Mouse (Mus musculus): ENCODE data around the gene Dnajc6. TPM values are rescaled to one million over a fixed set of nuclear protein-coding genes. Genes with fewer than 3 reads are reported as not detected.

Dnajc6 gene
- total and polyA plus RNA-seq, 3 experiments = 15.0 to 20.2 TPM; not detected in 1

GRCm38 (mm10) chr4:101648745-101649144 is 152.3 kb downstream of the Dnajc6 start:
- Histone ChIP-seq H3K27me3 (ENCODE audit: control insufficient read depth in 1 of 2, insufficient read depth in 2 of 2, low read length in 2 of 2) (no peaks in the 10 kb centered on the region), H3K36me3 (ENCODE audit: control insufficient read depth in 1 of 2, insufficient read depth in 2 of 2, low read length in 2 of 2) (peaks cover 2 to 44% of the 10 kb centered on the region in 2 experiments), H3K9ac (ENCODE audit: control insufficient read depth, low read depth, low read length, poor library complexity, severe bottlenecking) (peak overlapping the region; percentile 91), H3K4me3 (ENCODE audit: control insufficient read depth in 1 of 2, insufficient read depth in 1 of 2, low read depth in 2 of 2, low read length in 2 of 2) (peak overlapping the region; percentile 24 to 90), H3K4me1 (ENCODE audit: control insufficient read depth in 1 of 2, insufficient read depth in 2 of 2, low read length in 2 of 2) (peaks cover 19 to 36% of the 10 kb centered on the region in 2 experiments), H3K79me2 (ENCODE audit: control insufficient read depth, insufficient read depth, low read length, poor library complexity) (peaks cover 43% of the 10 kb centered on the region), H3K27ac (ENCODE audit: control insufficient read depth, low read depth, low read length) (peak overlapping the region; percentile 97), H3K9me3 (replicated peaks; ENCODE audit: insufficient read depth, low read length) (no peaks in the 10 kb centered on the region)
- DNase-seq (ENCODE audit: low read depth, low spot score) = peak; percentile 84
- no peak for TF ChIP-seq CHD1 (IDR thresholded peaks at IDR 0.05; ENCODE audit: low read depth, low read length)
- TF ChIP-seq USF2 (IDR thresholded peaks at IDR 0.05; ENCODE audit: borderline replicate concordance in 1 of 2, insufficient read depth in 1 of 2, low read depth in 1 of 2, low read length in 2 of 2) = no peak
- TF ChIP-seq MAFK (IDR thresholded peaks at IDR 0.05; ENCODE audit: borderline replicate concordance, low read depth, low read length) = no peak
- TF ChIP-seq KAT2A (conservative IDR thresholded peaks at IDR 0.05; ENCODE audit: low read depth, low read length) = no peak
- 0 out of 2 replicates have a peak, but pooled peaks have one; percentile 63 for TF ChIP-seq MYC (IDR thresholded peaks at IDR 0.05; ENCODE audit: low read depth, low read length)
- TF ChIP-seq JUND (IDR thresholded peaks at IDR 0.05; ENCODE audit: low read depth, low read length) = no peak; the same call in 1 of the 2 replicates
- TF ChIP-seq SIN3A (IDR thresholded peaks at IDR 0.05; ENCODE audit: low read length) = peak; percentile 85
- TF ChIP-seq NRF1 (IDR thresholded peaks at IDR 0.05; ENCODE audit: insufficient read depth, low read depth, low read length, poor library complexity, severe bottlenecking) = no peak
- TF ChIP-seq POLR2A (IDR thresholded peaks at IDR 0.05; ENCODE audit: control insufficient read depth in 1 of 2, insufficient read depth in 1 of 2, low read depth in 1 of 2, low read length in 2 of 2, poor library complexity in 1 of 2) = 0 out of 4 replicates have a peak, but pooled peaks of 1 of the 2 experiments have one; percentile 16
- TF ChIP-seq HCFC1 (IDR thresholded peaks at IDR 0.05; ENCODE audit: low read depth, low read length) = no peak
- TF ChIP-seq TCF12 (IDR thresholded peaks at IDR 0.05; ENCODE audit: low read depth, low read length) = peak; percentile 97
- no peak for TF ChIP-seq RAD21 (IDR thresholded peaks at IDR 0.05; ENCODE audit: low read depth, low read length)
- no peak for TF ChIP-seq POLR2AphosphoS5 (IDR thresholded peaks at IDR 0.05; ENCODE audit: borderline replicate concordance, low read depth, low read length)
- TF ChIP-seq POLR2AphosphoS2 (IDR thresholded peaks at IDR 0.05; ENCODE audit: low read length) = 0 out of 2 replicates have a peak, but pooled peaks have one; percentile 60
- peak; percentile 71 for TF ChIP-seq TAL1 (IDR thresholded peaks at IDR 0.05; ENCODE audit: low read length)
- no peak for TF ChIP-seq GABPA (IDR thresholded peaks at IDR 0.05; ENCODE audit: low read depth, low read length)
- TF ChIP-seq MEF2A (IDR thresholded peaks at IDR 0.05; ENCODE audit: extremely low read depth, insufficient replicate concordance, low read depth, low read length, poor library complexity, severe bottlenecking) = peak; percentile 85; the same call in 1 of the 2 replicates
- TF ChIP-seq TBP (IDR thresholded peaks at IDR 0.05; ENCODE audit: low read depth, low read length) = peak; percentile 54; the same call in 1 of the 2 replicates
- TF ChIP-seq ZC3H11A (IDR thresholded peaks at IDR 0.05; ENCODE audit: low read depth, low read length) = no peak
- TF ChIP-seq UBTF (IDR thresholded peaks at IDR 0.05; ENCODE audit: borderline replicate concordance, insufficient read depth, low read depth, low read length) = no peak
- TF ChIP-seq ZNF384 (IDR thresholded peaks at IDR 0.05; ENCODE audit: low read depth, low read length) = no peak
- TF ChIP-seq CHD2 (IDR thresholded peaks at IDR 0.05; ENCODE audit: low read length) = no peak
- TF ChIP-seq BHLHE40 (IDR thresholded peaks at IDR 0.05; ENCODE audit: borderline replicate concordance, low read depth, low read length) = no peak
- no peak for TF ChIP-seq MAX (IDR thresholded peaks at IDR 0.05; ENCODE audit: low read length)
- peak; percentile 96 for TF ChIP-seq GATA1 (IDR thresholded peaks at IDR 0.05; ENCODE audit: low read depth, low read length)
- no peak for TF ChIP-seq CTCF (IDR thresholded peaks at IDR 0.05 in 2 of 3, conservative IDR thresholded peaks at IDR 0.05 in 1 of 3; ENCODE audit: control insufficient read depth in 1 of 3, insufficient read depth in 1 of 3, low read depth in 2 of 3, low read length in 3 of 3, poor library complexity in 1 of 3, severe bottlenecking in 1 of 3)
- no peak for TF ChIP-seq ZKSCAN1 (IDR thresholded peaks at IDR 0.05; ENCODE audit: low read depth, low read length)
- peak; percentile 92 for TF ChIP-seq ETS1 (IDR thresholded peaks at IDR 0.05; ENCODE audit: low read depth, low read length)
- TF ChIP-seq MXI1 (IDR thresholded peaks at IDR 0.05; ENCODE audit: low read depth, low read length) = no peak; the same call in 1 of the 2 replicates
- TF ChIP-seq SMC3 (IDR thresholded peaks at IDR 0.05; ENCODE audit: low read depth, low read length) = no peak
- 0 out of 2 replicates have a peak, but pooled peaks have one; percentile 66 for TF ChIP-seq RCOR1 (IDR thresholded peaks at IDR 0.05; ENCODE audit: low read depth, low read length)
- TF ChIP-seq USF1 (IDR thresholded peaks at IDR 0.05; ENCODE audit: low read depth, low read length) = no peak
- TF ChIP-seq E2F4 (IDR thresholded peaks at IDR 0.05; ENCODE audit: borderline replicate concordance, low read depth, low read length) = no peak
- TF ChIP-seq NELFE (IDR thresholded peaks at IDR 0.05; ENCODE audit: low read depth, low read length) = peak; percentile 31; the same call in 1 of the 2 replicates
- peak; percentile 98 for TF ChIP-seq MYB (IDR thresholded peaks at IDR 0.05; ENCODE audit: low read depth, low read length)
- no peak for TF ChIP-seq MAZ (IDR thresholded peaks at IDR 0.05; ENCODE audit: low read depth, low read length)
- TF ChIP-seq EP300 (IDR thresholded peaks at IDR 0.05; ENCODE audit: low read depth in 1 of 2, low read length in 2 of 2) = peak; percentile 99
